Mouse (Mus musculus) kidney, postnatal 0 days (tissue): ENCODE measurements around the gene Cblb. TPM values are rescaled to one million over a fixed set of nuclear protein-coding genes. Genes with fewer than 3 reads are reported as not detected.

Experiments
- ATAC-seq: fragments of 200-750 bp; cut with Nextera tagmentation; replicated peaks from 2 replicates; pipeline ENCODE4 v1.8.0; 2017; ENCODE audit warnings: low read depth, moderate number of reproducible peaks, moderate TSS enrichment, moderate library complexity; ENCODE audit not compliant: low FRiP score
- DNase-seq: peaks from one replicate; pipeline ENCODE4 v3.0.0-alpha.2; 2016; ENCODE audit warnings: low spot score
- H3K27ac ChIP-seq: fragments of 300-500 bp; sonication (generic); 2 replicates; pipeline ENCODE4 v1.5.1; 2014; ENCODE audit warnings: mild to moderate bottlenecking
- H3K27me3 ChIP-seq: fragments of 300-500 bp; sonication (generic); 2 replicates; pipeline ENCODE4 v1.6.1; 2014; ENCODE audit warnings: low read length, mixed read lengths; ENCODE audit not compliant: insufficient read depth
- H3K36me3 ChIP-seq: fragments of 300-500 bp; sonication (generic); 2 replicates; pipeline ENCODE4 v1.6.1; 2014; ENCODE audit warnings: low read length, mixed read lengths; ENCODE audit not compliant: insufficient read depth
- H3K4me1 ChIP-seq: fragments of 300-500 bp; sonication (generic); replicated peaks from 2 replicates; pipeline ENCODE4 v1.6.1; 2014; ENCODE audit warnings: antibody characterized with exemption, low read length, mixed read lengths; ENCODE audit not compliant: insufficient read depth
- H3K4me2 ChIP-seq: fragments of 300-500 bp; sonication (generic); 2 replicates; pipeline ENCODE4 v1.6.1; 2014; ENCODE audit warnings: mild to moderate bottlenecking, low read length, moderate library complexity, mixed read lengths
- H3K4me3 ChIP-seq: fragments of 300-500 bp; sonication (generic); replicated peaks from 2 replicates; pipeline ENCODE4 v1.5.1; 2014; ENCODE audit warnings: low read depth, low read length
- H3K9ac ChIP-seq: fragments of 300-500 bp; sonication (generic); 2 replicates; pipeline ENCODE4 v1.6.1; 2014; ENCODE audit warnings: low read depth, low read length
- H3K9me3 ChIP-seq: fragments of 300-500 bp; sonication (generic); replicated peaks from 2 replicates; pipeline ENCODE4 v1.6.1; 2016; ENCODE audit warnings: low read length, inconsistent platforms, mixed read lengths
- CTCF ChIP-seq: IDR thresholded peaks from 2 replicates; pipeline ENCODE4 v1.5.1; 2016; ENCODE audit warnings: antibody characterized with exemption, low read depth, mild to moderate bottlenecking, moderate library complexity
- WGBS: fragments of 180-500 bp; shearing (Covaris S2); extraction: QIAGEN DNeasy Blood & Tissue Kit; methylation state at CpG from one replicate; pipeline ENCODE4 v1.1.7; 2014; 5-methylcytosine and 5-hydroxymethylcytosine counted together
- polyA plus RNA-seq: library from polyadenylated mRNA; unstranded; fragments of >200 nt; fragmentation: Nextera tagmentation; extraction: Ambion mirVana; gene quantifications from 2 replicates; pipeline ENCODE4 v1.2.1, GENCODE M21; 2015

The Cblb gene
- polyA plus RNA-seq, 1 experiment from 2014 or later, result 7.1 TPM

DNA sequence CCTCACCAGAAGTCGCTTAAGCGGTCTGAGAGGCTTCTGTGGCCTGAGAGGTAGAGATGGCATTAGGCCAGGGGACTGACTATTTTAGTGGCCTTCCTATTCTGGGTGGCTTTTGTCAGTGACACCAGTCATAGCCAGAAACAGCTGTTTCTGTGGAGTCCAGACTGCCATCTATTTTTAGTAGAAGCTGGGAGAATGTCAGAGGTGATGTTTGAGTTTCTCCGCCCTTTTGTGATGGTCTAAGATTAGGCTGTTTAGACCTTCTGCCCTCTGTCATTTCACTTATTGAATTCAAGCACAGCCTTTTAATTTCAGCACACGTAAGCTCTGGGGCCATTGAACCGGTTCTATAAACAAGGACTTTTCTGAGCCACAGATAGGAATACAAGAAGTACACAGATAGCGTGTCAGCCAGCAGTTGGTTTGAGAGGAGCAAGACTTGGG, 40.8 kb downstream of the Cblb start:
- ATAC-seq, result no peak
- H3K9ac ChIP-seq, result no peak overlapping the region
- peaks cover 7% of the 10 kb centered on the region for H3K4me1 ChIP-seq
- H3K27me3 ChIP-seq, result no peaks in the 10 kb centered on the region
- no peaks in the 10 kb centered on the region for H3K36me3 ChIP-seq
- WGBS, result 32% methylated on average over 6 of the region's 6 CpGs
- H3K4me2 ChIP-seq, result no peak overlapping the region
- H3K9me3 ChIP-seq, result no peaks in the 10 kb centered on the region
- H3K27ac ChIP-seq, result 0 out of 2 replicates have a peak overlapping the region, but pooled peaks have one; percentile 33
- DNase-seq, result peak; percentile 58
- no peak for TF ChIP-seq CTCF
- no peak overlapping the region for H3K4me3 ChIP-seq

DNA sequence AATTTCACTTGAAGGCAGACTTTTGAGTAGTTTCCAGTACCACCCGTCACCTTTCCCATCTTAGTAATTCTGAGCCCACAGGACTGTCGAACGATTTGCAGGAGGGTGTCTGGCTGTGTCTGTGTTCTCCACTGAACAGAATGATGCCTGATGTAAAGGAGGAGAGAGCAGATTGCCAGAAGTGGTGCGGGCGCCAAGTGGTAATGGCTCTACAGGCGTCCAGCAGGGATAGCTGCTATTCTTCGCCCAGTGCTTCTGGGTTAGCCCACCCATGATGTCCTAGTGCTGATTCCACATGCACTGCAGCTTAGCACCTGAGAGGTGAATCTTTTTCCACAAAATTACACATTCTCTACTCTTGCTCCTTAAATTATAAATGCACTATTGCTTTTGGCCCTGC, 45.6 kb downstream of the Cblb start:
- Histone ChIP-seq H3K4me2 (no peak overlapping the region), H3K4me3 (no peak overlapping the region), H3K9ac (no peak overlapping the region), H3K27ac (no peak overlapping the region), H3K4me1 (peaks cover 5% of the 10 kb centered on the region; the same call in 1 of the 2 replicates), H3K36me3 (no peaks in the 10 kb centered on the region), H3K9me3 (no peaks in the 10 kb centered on the region), H3K27me3 (no peaks in the 10 kb centered on the region)
- 90% methylated on average over 7 of the region's 7 CpGs for WGBS
- no peak for DNase-seq
- ATAC-seq, result no peak
- no peak for TF ChIP-seq CTCF

DNA sequence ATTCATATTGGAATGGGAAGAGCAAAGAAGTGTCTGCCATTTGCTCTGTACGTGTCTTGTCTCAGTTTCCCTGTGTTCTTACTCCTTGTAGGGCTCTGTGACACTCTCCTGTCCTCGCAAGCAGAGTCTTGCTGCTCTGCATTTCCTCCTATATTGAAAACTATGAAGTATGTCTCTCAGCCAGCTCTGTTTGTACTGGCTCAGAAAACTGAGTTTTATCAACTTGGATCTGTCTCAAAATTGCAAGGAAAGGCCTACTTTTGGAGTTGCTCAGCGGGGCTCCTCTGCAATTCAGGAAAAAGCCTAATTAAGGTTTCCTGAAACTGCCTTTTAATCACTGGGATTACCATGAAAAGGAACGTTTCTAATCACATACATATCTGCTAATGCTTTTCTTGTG, 46.9 kb downstream of the Cblb start:
- no peak for ATAC-seq
- Histone ChIP-seq H3K4me2 (no peak overlapping the region), H3K27ac (0 out of 2 replicates have a peak overlapping the region, but pooled peaks have one; percentile 19), H3K9me3 (no peaks in the 10 kb centered on the region), H3K36me3 (no peaks in the 10 kb centered on the region), H3K27me3 (no peaks in the 10 kb centered on the region), H3K4me3 (no peak overlapping the region), H3K4me1 (no peaks in the 10 kb centered on the region), H3K9ac (no peak overlapping the region)
- TF ChIP-seq CTCF, result no peak
- WGBS, result 47% methylated on average over 4 of the region's 4 CpGs
- DNase-seq, result no peak

DNA sequence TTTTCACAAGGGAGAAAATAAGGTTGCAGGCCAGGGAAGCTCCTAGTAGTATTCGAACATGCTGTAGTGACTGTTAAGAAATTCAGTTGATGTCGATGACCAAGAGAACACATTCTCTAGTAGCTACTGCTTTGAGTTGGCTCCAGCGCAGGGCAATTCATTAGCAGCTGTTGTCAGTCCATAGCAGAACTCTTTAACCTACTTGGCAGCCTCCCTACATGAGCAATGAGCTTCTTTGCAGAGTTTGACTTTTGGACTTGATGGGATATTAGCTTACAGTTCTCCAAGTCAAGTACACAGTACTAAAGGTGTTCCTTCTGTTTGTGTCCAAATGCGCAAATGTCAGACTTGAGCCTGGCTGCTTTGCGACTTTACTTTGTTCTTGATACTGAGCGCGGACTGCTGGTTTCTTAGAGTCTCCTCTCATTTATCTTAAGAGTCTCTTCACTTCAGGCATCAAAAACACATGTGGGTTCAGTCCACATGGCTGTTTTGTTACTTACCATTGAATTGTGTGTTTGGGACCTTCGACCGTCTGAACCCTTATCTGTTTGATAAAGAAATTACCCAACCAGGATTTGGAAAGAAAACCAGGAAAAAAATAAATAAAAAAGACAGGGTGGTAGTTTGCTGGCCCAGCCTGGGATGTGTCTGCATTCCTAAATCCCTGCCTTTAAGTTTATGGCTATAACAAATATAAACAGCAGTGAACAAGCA, 47.9 kb downstream of the Cblb start:
- Histone ChIP-seq H3K9ac (no peak overlapping the region), H3K9me3 (no peaks in the 10 kb centered on the region), H3K27me3 (no peaks in the 10 kb centered on the region), H3K27ac (no peak overlapping the region), H3K36me3 (no peaks in the 10 kb centered on the region), H3K4me1 (no peaks in the 10 kb centered on the region), H3K4me3 (no peak overlapping the region), H3K4me2 (no peak overlapping the region)
- 64% methylated on average over 9 of the region's 9 CpGs for WGBS
- no peak for TF ChIP-seq CTCF
- peak; percentile 81 for DNase-seq
- ATAC-seq, result peak; percentile 71

DNA sequence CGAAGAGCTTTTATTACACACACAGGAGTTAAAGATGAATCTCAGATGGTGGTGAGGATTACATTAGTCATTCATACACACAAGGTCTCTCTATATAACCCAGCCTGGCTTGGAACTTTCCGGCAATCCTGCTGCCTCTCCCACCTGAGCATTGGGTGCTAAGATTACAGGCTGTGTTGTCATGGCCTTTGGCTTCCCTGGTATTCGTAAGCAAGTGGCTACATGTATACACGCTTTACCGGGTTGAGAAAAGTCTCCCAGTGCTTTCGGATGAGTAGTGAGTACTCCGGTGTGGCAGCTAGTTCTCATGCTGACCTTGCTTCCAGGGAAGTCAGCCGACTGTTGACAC, 48.4 kb downstream of the Cblb start:
- DNase-seq (no peak), ATAC-seq (no peak)
- Histone ChIP-seq H3K9me3 (no peaks in the 10 kb centered on the region), H3K4me2 (no peak overlapping the region), H3K36me3 (no peaks in the 10 kb centered on the region), H3K4me1 (no peaks in the 10 kb centered on the region), H3K27ac (no peak overlapping the region), H3K4me3 (no peak overlapping the region), H3K27me3 (no peaks in the 10 kb centered on the region), H3K9ac (no peak overlapping the region)
- 75% methylated on average over 8 of the region's 8 CpGs for WGBS
- TF ChIP-seq CTCF, result no peak

DNA sequence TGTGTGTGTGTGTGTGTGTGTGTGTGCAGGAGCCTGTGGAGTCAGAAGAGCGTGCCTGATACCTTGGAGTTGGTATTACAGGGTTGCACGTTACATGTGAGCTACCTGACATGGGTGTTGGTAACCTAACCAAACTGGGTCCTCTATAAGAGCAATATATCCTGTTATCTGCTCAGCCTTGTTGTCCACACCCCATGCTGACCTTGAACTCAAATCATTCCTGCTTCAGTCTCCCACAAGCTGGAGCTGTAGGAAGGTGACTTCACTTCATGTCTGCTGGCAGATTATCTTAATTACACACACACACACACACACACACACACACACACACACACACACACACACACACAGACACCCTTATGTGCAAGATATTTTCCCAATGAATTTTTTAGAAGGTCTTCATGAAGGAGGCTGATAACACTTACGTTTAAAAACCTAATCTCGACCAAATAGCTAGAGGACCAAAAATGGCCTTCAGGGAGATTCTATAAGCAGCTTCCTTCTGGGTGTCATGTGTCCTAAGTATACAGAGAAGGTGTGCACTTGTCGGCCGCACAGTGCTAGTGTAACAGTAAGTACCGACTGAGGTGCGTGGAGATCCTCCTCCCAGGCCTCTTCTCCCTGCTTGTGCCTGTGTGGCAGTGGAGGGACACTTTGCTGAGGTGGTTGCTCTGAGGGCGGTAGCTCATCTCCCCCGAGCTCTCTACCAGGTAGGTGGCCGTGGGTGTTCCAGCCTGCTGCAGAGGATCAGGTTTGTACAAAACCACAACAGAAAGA, 49.8 kb downstream of the Cblb start:
- Histone ChIP-seq H3K9ac (no peak overlapping the region), H3K4me2 (no peak overlapping the region), H3K27ac (no peak overlapping the region), H3K9me3 (no peaks in the 10 kb centered on the region), H3K4me1 (no peaks in the 10 kb centered on the region), H3K4me3 (no peak overlapping the region), H3K36me3 (no peaks in the 10 kb centered on the region), H3K27me3 (no peaks in the 10 kb centered on the region)
- TF ChIP-seq CTCF, result no peak
- WGBS, result 78% methylated on average over 11 of the region's 11 CpGs
- DNase-seq (no peak), ATAC-seq (no peak)
